Mouse (Mus musculus) fibroblast of lung, adult 2 months (primary cell): Measurements from ENCODE around the gene Rb1.

Experiments
- DNase-seq: peaks from one replicate; pipeline ENCODE4 v3.0.0-alpha.2; 2011; ENCODE audit warnings: low read depth

Gene Rb1

DNA sequence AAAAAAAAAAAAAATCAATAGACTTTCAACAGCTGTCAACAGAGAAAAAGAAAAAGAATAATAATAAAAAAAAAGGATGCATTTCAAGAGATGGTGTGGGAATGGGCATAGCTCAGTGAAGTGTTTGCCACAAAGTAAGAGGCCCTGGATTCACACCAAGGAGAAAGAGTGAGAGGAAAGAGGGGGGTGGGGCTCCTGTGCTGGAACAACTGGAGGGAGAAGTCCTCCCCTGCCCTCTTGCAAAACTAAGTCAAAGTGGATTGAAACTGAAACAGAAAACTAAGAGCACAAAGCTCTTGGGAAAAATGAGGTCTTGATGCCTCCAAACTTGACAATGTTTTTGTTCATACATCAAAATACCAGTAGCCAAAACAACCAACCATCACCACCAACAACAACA, 116.4 kb downstream of the Rb1 start:
- DNase-seq: peak; percentile 44

DNA sequence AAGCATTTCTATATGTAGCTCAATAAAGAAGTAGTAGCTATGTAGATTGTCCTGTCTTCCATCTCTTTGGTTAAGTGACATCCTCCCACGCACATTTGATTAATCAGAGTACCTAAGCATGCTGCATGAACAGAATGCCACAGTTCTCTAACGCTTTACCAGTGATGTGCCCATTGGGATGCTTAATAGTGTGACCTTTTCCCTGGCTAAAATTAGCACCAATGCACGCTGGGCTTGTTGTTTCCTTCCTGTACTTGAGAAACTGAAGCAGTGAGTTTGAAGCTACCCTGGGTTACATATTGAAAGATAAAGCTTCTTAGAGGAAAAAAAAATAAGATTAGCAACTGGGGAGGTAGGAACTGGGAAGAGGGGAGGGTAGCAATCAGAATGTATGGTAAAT, 121.6 kb downstream of the Rb1 start:
- DNase-seq: no peak

DNA sequence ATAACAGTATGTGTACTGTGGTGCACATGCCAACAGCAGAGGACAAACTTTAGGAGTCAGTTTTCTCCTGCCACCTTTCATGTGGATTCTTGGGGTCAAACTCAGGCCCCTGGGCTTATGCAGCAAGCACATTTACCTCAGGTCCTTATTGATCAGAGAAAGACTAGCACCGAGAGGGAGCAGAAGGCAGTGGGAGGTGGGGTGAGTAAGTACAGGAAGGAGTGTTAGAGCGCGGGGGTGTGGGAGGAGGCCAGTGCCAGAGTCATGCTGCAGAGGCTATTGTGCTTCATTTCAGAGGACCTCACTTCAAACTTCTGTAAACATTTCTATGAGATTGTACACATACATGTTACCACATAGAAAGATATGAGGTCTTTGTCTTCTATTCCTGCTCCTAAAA, 124.2 kb downstream of the Rb1 start:
- DNase-seq: no peak

DNA sequence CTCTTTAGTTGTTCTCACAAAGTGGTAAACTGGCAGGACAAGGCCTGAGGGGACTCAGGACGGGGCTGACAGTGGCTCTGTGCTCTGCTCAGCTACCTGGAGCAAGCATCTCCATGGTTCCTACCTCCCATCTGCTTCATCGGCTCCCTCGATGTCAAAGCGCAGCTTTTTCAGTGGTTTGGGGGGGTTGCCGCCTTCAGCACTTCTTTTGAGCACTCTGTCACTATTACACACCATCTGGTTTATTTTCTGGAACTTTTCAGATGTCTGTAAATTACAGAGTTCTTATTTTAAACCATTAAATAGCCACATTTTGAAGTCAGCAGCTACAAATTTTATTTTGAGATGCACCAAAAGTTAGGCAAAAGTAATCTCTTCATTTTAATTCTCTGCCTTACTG, 126.6 kb downstream of the Rb1 start:
- DNase-seq: no peak

DNA sequence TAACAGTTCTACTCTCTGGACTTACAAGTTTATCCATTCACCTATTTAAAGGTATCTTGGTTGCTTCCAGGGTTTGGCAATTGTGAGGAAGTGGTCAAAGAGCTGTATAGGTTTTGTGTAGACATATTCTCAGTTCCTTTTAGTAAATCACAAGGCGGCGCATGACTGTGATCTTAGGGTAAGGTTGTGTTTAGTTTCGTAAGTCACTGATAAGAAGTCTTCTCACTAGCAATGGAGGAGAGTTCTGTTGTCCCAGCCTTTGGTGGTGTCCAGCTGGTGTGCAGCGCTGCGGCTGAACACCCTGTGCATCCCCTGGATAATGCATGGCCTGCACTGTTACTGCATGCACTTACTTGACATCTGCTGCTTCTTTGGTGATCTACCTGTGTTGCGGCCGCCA, 138.7 kb downstream of the Rb1 start:
- DNase-seq: no peak

DNA sequence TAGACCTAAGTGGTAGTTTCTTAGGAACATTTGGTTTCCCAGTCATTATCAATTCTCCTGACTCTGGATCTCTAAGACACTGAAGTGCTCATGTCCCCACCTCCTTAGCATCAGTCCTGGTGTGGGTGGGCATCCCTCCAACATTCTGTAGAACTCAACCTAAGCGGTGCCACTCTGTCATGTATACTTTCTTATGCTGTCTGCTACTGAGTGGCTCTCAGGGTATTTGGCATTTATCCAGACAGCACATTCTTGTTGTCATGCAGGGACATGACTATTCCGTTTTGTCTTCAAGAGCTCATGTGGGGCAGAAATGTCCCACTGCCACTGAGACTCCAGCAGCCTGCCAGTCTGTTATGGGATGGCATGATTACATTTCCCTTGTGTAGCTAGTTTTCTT, 144.5 kb downstream of the Rb1 start:
- DNase-seq: no peak

DNA sequence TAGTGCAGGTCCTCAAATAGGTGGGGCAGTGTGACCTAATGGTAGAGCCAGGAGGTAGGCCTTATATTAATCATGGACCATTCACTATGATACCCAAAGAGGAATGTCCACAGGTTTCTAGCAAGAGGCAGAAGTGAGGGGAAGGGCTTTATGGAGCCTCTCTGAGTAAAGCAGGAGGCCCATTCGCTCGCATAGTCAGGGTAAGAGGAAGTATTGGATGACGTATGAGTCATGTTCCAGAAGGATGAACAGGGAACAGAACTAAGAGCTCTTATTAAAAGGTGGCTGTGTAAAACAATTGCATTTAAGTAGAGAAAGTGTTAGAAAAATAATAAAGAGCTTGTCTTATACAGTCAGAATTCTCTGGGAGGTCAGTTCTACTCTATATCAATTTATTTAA, 145.0 kb downstream of the Rb1 start:
- no peak for DNase-seq

DNA sequence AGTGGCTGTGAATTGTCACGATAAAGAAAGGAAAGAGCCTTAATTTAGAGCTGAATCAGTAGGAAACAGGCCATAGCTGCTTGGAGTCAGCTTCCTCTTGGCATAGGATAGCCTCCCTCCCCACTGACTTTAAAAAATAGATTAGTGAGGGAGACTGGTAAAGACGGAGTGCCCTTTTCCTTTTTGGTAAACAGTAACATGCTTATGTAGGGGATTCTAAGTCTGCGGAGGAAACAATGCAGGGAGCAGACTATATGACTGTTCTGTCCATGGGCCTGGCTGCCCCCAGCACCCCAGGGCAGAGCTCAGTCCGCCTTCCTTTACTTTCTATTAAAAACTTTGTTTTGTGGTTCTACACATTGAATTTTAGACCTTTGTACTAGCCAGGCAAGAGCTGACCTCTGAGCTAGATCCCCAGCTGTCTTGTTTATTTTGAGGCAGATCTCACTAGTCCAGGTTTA, 146.4 kb downstream of the Rb1 start:
- no peak for DNase-seq

DNA sequence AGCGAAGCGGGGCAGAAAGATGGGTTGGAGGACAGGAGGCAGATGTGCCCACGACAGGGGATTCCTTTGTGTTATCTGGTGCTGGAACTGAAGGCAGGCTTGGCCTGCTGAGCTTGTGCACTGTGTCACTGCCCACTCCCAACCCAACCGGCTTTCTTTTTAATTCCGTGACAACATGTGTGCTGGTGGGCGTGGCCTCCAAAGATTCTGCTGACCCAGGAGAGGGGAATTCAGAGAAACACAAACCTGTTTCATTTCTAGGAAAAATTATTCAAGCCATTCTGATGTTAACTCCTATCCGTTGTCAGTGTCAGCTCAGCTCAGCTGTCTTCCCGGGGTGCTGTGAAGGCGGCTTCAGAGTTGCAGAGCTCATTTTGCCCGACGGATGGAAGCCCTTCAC, 147.7 kb downstream of the Rb1 start:
- DNase-seq: no peak

DNA sequence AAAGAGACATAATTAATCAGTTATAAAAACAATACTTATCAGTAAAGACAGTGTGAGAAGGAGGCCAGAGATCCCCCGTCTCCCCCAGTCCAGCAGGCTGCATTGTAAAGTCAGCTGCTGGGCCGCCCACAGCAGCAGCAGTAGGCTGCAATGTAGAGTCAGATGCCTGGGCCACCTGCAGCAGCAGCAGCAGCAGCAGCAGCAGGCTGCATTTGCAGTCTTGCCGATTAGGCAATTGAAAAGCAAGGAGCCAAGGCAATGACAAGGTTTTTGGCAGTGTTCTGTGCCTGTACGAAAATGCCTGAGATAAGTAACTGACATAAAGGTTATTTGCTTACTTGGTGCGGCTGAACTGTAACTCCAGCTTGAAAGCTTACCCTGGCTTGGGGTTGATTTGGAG, 149.4 kb downstream of the Rb1 start:
- DNase-seq: no peak

DNA sequence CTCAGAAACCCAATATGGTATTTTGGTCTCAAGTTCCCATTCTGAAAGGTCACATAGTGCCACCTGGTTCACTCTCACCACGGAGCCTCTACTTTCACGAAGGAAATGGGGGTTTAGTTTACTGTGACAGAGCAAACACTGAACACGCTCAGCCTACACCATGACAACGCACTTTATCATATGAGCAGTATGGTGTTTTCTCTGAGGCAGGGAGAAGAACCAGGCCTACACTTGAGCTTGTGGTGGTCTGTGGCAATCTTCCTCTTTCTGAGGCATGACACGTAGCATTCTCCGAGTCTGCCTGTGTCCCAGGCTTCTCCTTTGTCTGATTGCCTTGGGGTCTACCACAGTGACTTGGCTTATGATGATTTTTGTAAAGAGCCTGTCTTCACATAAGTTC, 149.8 kb downstream of the Rb1 start:
- DNase-seq: no peak

DNA sequence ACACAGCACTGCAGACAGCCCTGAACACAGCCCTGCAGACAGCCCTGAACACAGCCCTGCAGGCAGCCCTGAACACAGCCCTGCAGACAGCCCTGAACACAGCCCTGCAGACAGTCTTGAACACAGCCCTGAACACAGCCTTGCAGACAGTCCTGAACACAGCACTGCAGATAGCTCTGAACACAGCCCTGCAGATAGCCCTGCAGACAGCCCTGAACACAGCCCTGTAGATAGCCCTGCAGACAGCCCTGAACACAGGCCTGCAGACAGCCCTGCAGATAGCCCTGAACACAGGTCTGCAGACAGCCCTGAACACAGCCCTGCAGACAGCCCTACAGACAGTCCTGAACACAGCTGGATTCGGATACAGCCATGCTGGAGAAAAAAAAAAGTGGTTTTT, 150.6 kb downstream of the Rb1 start:
- DNase-seq: no peak

DNA sequence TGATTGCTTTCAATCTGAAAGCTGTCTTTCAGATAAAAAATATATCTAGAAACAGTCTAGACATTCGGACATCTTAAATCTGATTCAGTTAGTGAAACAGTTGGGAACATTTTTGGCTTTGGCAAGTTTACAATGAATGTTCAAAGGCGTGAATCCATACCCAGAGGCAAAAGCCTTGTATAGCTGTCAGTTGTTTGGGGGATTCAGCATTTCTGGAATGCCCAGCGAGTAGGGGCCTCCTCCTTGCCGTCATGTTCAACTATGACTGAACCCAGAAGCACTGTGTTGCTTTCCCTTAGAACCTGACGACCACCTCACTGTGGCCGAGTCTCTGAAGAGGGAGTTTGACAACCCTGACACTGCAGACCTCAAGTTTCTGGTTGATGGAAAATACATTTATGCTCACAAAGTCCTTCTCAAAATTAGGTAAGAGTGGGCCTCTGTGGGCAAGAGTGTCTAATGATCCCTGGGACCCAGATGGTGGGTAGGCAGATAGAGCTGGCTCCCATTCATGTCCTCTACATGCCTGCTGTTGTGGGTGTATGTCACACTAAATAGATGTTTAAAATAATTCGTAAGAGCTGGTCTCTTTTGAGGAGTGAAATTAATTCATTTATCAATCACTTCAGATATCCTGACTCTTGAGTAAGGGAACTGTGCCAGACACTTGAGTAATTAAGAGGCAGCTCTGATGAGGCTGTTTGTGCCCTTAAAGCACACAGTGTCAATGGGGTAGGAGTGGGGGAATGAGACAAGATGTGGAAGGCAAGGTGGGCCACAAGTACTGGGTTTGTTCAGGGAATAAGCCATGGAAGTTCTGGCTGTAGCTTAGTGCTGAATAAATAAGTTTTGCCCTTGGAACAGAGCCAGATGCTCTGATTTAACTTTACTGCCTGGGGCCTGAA, 151.3 kb downstream of the Rb1 start:
- DNase-seq: no peak

DNA sequence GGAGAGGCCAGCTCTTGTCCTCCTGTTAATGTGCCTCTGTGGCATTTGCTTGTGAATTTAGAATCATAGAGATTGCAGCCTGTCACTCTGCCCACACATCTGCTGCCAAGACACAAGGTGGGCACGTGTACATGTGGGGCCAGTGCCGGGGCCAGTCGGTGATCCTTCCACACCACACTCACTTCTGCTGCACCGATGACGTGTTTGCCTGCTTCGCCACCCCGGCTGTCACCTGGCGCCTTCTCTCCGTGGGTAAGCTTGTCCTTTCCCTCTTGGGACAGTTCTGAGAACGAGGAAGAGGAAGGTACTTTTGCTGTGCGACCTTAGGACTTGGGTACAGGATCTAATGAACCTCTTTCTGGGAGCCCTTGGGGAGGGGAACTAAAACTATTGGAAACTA, 152.0 kb downstream of the Rb1 start:
- no peak for DNase-seq

DNA sequence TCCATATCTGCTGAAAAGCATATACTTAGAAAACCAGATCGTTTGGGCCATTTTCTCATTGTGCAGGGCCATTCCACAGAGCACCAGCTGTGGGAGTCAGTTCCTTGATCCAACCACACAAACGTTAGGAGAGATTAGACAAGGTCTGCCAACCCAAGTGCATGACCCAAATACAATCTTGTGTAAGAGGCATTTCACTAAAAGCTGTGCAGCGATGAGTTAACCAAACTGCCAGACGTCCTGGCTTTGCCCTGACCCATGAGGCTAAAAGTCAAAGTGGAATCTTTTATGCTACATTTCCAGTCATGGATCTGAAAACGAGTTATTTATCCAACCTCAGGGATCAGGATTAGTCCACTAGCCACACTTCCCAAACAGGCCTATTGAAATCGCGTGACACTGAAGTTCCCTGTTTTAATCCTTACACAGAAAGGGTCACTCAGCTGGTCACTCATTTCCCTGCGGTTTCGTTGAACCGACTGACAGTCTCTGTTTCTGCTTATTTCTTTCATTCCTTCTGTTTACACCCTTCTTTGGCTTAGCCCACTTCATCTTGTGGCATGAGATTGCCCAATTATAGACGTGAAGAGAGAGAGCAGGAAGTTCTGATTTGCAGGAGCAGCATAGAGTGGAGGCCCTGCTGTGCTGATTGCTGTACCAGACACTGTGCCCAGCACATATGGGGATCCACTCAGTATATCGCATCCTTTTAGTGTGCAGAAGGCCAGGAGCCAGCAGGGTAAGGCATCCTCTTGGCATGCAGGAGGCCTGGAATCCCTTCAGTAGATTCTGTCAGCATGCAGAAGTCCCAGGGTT, 153.2 kb downstream of the Rb1 start:
- DNase-seq: peak; percentile 50

DNA sequence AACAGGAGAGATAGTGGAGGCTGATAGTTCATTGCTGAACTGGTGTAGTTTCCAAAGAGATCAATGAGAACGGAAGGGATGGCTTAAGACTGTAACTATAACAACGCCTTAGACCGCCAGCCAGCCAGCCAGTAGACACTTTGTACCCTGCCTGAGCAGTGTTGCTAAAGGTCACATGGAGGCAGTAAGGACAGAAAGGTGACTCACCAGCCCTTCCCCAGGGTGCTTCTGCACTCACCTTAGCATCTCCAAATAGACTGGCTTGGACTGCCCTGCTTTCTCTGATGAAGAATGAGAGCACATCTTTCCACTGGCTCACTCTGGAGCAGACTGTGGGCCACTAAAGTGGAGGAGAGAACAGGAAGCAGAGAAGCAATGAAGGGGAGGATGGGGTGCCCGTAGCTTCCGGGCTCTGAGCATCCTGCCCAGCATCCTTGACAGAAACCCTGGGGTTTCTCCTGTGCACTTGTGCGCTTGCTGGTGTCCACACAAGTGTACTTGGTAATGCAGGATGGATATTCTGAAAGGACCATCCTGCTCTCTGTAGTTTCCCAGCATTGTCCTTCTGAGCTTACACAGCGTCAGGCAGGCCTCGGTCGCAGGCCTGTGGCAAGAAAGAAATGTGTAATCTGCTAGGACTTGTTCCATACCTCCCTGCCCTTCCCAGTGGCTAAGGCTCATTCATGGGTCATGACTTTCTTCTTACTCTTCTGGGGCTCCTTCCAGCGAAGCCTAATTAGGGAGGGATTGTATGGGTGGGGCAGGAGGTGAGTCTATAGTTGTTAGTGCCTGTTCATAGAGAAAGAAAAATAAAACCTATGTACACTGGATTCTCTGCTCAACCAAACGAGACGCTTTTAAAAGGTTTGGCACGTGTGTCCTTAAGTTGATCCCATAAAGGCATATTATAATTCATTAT, 155.4 kb downstream of the Rb1 start:
- no peak for DNase-seq

DNA sequence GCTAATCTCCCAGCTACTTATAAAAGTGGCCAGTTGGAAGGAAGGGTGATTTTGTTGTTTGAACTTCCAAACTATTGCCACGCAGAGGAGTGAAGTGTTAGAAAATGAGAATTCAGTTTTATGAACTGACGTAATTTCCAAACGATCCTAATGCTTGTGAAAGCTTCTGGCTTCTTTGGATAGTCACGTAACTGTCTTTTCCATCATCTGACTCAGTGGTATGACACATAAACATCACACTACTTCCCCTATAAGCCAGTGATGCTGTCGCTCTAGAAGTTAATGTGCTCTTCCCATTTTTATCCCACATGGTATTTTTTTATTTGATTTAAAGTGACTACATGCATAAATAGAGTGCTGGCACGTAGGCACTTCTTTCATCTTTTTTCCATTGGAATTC, 157.0 kb downstream of the Rb1 start:
- DNase-seq: no peak

DNA sequence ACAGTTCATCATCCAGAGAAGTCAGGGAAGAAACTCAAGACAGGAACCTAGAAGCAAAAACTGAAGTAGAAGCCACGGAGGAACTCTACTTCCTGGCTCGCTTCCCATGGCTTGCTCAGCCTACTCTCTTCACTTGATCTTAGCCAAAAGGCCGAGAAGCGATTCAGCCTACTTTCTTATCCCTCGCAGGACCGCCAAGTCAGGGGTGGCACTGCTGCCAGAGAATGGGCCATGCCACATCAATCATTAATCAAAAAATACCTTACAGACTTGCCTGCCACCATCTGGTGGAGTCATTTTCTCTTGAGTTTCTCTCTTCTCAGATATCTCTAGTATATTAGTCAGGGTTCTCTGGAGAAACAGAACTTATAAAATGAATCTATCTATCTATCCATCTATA, 160.5 kb downstream of the Rb1 start:
- DNase-seq: no peak

DNA sequence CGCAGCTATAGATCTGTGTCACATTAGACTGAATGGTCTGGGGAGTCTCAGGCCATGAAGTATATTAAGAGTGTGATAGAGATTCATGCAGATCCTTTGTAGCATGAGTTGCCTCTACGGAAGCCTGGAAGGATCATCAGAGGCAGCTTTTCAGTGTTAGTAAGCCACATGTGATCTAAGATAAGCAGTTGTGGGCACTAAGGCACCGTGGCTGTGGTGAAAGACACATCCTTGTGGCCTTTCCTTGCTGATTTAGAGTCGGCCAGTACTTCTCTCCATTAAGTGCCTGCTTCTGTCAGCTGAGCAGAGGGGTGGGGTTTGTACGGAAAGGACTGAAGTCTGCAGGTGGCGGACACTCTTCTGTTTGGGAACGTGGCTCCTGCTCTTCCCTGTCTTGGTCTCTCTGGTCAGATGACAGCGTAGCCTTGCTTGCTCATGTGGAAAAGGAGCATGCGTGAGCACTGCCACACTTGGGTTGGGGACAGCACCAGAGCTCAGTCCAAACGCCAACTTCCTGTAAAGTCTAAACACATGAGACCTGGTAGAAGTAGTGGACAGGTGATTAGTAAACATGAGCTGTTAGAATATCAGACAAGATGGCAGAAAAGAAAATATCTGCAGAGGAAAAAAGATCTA, 162.1 kb downstream of the Rb1 start:
- DNase-seq: no peak

DNA sequence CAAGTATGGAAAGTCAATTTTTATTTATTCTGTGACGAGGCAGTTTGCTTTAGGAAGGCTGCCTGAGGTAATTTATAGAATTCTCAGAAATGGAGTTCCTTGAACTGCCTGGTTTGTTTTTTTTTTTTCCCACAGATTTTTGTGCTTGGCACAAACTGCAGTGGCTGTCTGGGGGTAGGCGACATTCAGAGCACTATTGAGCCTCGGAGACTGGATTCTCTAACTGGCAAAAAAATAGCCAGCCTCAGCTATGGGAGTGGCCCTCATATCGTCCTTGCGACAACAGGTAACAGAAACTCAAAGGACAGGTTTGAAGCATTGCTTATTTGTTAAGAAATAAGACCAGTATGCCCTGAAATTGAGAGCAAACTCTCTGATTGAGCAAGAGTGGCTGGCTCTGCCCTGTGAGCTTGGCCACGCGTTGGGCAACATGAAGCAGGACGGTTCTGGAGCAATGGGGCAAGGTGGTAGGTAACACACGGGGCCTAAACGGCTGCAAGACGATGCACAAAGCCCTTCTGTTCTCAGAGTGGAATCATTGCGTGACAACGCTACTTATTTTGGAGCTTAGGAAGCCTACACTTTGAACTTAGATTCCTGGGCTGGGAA, 163.3 kb downstream of the Rb1 start:
- peak; percentile 45 for DNase-seq

DNA sequence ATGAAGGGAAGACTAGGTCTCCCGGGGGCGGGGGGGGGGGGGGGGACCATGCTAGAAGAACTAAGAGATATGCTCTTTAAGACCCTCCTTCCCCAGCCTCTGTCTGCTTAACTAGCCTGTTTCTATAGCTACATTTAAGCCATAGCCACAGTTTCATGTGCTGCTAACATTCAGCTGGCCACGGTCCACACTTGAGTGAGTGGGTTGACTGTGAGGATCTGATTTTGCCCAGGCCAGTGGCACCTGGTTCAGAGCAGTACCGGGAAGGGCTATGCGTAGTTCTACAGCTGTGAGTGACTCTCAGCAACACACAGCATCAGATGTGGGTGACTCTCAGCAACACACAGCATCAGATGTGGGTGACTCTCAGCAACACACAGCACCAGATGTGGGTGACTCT, 164.3 kb downstream of the Rb1 start:
- no peak for DNase-seq
